ENCODE assay signal across 7 mouse cellular contexts in the genomic region with DNA sequence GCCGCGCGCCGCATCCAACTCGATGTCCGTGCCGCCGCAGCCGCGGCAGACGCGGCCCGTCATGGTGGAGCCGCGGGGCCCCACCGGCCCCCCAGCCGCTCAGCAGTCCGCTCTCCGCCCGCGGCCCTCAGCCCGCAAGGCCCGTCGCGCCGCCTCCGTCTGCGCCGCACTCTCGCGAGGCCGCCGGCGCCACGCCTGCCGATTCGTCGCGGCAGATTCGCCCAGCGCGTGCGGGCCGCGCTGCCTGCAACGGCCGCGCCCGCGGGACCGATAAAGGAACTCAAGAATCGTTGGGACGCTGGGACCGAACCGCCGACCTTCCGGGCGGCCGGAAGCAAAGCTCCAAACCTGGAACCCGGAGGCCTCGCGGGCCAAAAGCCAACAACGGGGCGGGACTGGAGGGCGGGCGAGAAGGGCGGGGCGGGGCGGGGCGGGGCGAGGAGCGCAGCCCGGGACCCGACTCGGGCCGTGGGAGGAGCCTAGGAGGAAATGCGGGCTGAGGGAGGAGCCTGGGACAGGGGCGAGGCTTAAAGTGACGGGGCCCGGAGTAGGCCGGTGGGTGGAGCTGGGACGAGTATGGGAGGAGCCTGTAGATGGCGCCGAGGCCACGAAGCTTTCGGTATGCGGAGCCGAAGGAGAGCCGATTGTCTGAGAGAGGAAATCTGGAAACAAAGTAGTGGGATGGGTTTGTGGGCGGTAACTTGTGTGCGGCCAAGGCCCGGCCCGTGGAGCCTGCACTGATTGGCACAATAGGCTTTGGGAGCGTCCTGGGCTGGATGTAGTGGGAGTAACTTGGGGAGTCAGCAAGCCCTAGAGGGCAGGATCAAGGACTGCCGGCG. TPM values are rescaled to one million over a fixed set of nuclear protein-coding genes. Genes with fewer than 3 reads are reported as not detected.
A peak's percentile ranks its signal among the peaks of the same experiment; 100 is the strongest.
DNase-seq lines count a peak whose midpoint lies in the region; ATAC-seq lines count a peak whose summit lies in the region.

Gene Brf1 (minus strand): TSS at position 411 of the 839 bp plus-strand sequence.

- H3K27ac ChIP-seq in intestine, embryonic 15.5 days = peak within 1 kb of the TSS; percentile 97
- H3K27ac ChIP-seq in midbrain, embryonic 10.5 days (replicated peaks) = peak within 1 kb of the TSS; percentile 96

- peak within 1 kb of the TSS; percentile 85 for H3K4me3 ChIP-seq in intestine, embryonic 15.5 days (replicated peaks)
- H3K4me3 ChIP-seq in midbrain, embryonic 10.5 days = peak within 1 kb of the TSS; percentile 93

- intact Hi-C loops in gastrocnemius, postnatal 36 days (cut with DNase I) = loop anchor here (5.0 to 10.0 kb wide), 2 partner anchors 74 to 152 kb away; partner anchors contain the start of gene Tex22
- intact Hi-C loops in left cerebral cortex, postnatal 25 days (cut with DNase I) = loop anchor here (1.0 to 5.0 kb wide), 3 partner anchors 14 to 157 kb away; partner anchors contain the start of genes Mta1, Pacs2 and Tedc1

- ATAC-seq in intestine, embryonic 15.5 days = peak; percentile 97

- H3K27me3 ChIP-seq in intestine, embryonic 15.5 days (replicated peaks) = no peaks in the 10 kb centered on the region
- no peaks in the 10 kb centered on the region for H3K27me3 ChIP-seq in midbrain, embryonic 10.5 days (ENCODE audit: low read depth, poor library complexity, severe bottlenecking)

- no peaks in the 10 kb centered on the region for H3K9me3 ChIP-seq in intestine, embryonic 15.5 days
- no peaks in the 10 kb centered on the region for H3K9me3 ChIP-seq in midbrain, embryonic 10.5 days (replicated peaks)

- under 1% methylated on average over 96 of the region's 96 CpGs for WGBS in intestine, embryonic 15.5 days
- under 1% methylated on average over 96 of the region's 96 CpGs for WGBS in midbrain, embryonic 10.5 days

- peak within 1 kb of the TSS; percentile 76 for H3K4me2 ChIP-seq in intestine, embryonic 15.5 days (replicated peaks)

- DNase-seq in adrenal gland, adult 2 months = peak; percentile 99
- peak; percentile 96 for DNase-seq in embryo, embryonic 11.5 days (ENCODE audit: low read depth, low spot score)
- peak; percentile 93 to 98 for DNase-seq in gastrocnemius, postnatal 36 days
- DNase-seq in left cerebral cortex, postnatal 25 days (ENCODE audit: low spot score in 2 of 2) = peak; percentile 91 to 97
- peak; percentile 99 for DNase-seq in midbrain, embryonic 10.5 days (ENCODE audit: low spot score)
- DNase-seq in right cerebral cortex, postnatal 4 days = peak; percentile 89

- peak within 1 kb of the TSS; percentile 94 for H3K9ac ChIP-seq in intestine, embryonic 15.5 days

- H3K36me3 ChIP-seq in intestine, embryonic 15.5 days = 0 out of 2 replicates have a peak, but pooled peaks cover 4% of the 10 kb centered on the region
- H3K36me3 ChIP-seq in midbrain, embryonic 10.5 days = peaks cover 19% of the 10 kb centered on the region

- peaks cover 13% of the 10 kb centered on the region for H3K4me1 ChIP-seq in intestine, embryonic 15.5 days (replicated peaks)
- H3K4me1 ChIP-seq in midbrain, embryonic 10.5 days = peaks cover 45% of the 10 kb centered on the region

RNA-seq across cellular contexts. Expression of gene Brf1, which starts in this region (rescaled TPM):
- 10 to 100 TPM; 41.9 to 46.8 TPM for total RNA-seq in adrenal gland, adult 2 months (2021)
- 70.6 and 71.2 TPM in 2 replicates for polyA plus RNA-seq in adrenal gland, adult 2 months (2012; rRNA removed)
- 10 to 100 TPM; 16.8 to 20.9 TPM for total RNA-seq in gastrocnemius, postnatal 36 days (2021)
- 45.8 and 49.8 TPM in 2 replicates for polyA plus RNA-seq in intestine, embryonic 15.5 days (2015; fragmentation: Nextera tagmentation; extraction: Ambion mirVana)
- 10 to 100 TPM; 45.0 to 50.4 TPM for total RNA-seq in left cerebral cortex, postnatal 25 days (2021)
- 51.6 and 58.2 TPM in 2 replicates for polyA plus RNA-seq in midbrain, embryonic 10.5 days (2016; fragmentation: Nextera tagmentation; extraction: Ambion mirVana)

Comparison
In these comparisons a context has a peak if more than half of its experiments do, and no peak if none do; other contexts are left out.
1. Peak in every context shown above with its lines: DNase-seq, ATAC-seq, H3K4me3 ChIP-seq and H3K27ac ChIP-seq.